Mouse (Mus musculus) left cerebral cortex, adult 8-10 months (tissue): ENCODE measurements around the gene Josd2. TPM values are rescaled to one million over a fixed set of nuclear protein-coding genes. Genes with fewer than 3 reads are reported as not detected.

Experiments
- DNase-seq, 2 experiments: peaks; one replicate each; pipeline ENCODE4 v3.0.0; 2022; ENCODE audit warnings: low spot score in 2 of 2
- total RNA-seq, 4 experiments: library from RNA; stranded (reverse); gene quantifications; 2 replicates each; pipeline ENCODE4 v1.2.4; 2022

The Josd2 gene
- total RNA-seq, 4 experiments from 2014 or later: 84.0 to 90.6 (median 87.5) TPM

DNA sequence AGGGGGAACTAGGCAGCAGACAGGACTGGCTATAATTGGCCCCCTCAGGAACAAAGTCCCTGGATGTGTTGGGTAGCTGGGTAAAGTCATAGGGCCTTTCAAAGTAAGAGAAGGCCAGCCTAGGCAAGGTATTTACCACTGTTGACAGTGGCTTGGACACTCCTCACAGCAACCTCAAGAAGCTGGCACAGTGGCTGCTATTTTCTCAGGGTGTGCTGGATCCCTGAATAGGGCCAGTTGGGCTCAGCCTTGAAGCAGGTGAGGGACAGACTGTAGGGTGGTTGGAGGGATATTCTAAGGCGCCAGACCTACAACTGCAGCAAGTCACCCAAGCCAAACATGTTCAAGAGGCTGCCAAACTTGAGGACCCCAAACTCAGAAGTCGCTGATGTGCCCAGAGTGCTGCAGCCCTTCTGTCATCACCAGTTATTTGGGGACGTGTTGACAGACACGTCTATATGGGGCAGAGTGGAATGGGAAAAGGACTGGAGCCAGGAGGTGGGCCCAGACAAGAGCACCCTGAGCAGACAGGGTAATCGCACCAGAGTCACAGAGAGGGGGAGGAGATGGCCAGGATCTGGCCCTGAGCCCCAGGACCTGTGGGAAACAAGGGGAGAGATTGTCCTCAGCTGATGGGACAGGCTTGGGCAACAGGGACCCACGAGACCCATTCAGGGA lies 4.2 kb downstream of the Josd2 start:
- peak in 1 of 2 experiments; percentile 42 for DNase-seq

GRCm38 (mm10) chr7:44472558-44472885 lies 4.7 kb downstream of the Josd2 start:
- no peak for DNase-seq

- DNase-seq: peak in 1 of 2 experiments; percentile 14
Measured at GRCm38 (mm10) chr7:44472961-44473646, 5.3 kb downstream of the Josd2 start.

DNA sequence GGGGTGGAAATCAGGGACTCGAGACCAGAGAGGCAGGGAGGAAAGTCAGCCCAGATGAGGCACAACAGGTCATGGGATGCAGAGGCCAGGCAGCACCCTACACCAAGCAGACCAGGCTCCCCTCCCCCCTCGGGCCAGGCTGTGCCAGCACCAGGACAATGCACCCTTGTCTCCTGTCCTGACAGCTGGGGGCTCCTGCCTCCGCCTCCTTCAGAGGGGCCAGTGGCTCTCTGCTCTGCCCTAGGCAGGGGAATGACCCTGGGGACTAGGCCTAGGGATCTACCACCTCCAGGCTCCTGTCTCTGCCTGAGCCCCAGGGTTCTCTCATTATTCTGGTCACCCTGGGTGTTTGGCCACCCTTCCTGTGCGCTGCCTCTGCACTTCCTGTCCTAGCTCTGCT lies 6.6 kb downstream of the Josd2 start:
- DNase-seq: peak in 1 of 2 experiments; percentile 92

GRCm38 (mm10) chr7:44475046-44475614 lies 7.3 kb downstream of the Josd2 start:
- peak in 1 of 2 experiments; percentile 16 for DNase-seq

- no peak for DNase-seq
Measured at GRCm38 (mm10) chr7:44482836-44483435, 15.2 kb downstream of the Josd2 start.

- peak in 1 of 2 experiments; percentile 4 for DNase-seq
Measured at GRCm38 (mm10) chr7:44484109-44484508, 16.3 kb downstream of the Josd2 start.

DNA sequence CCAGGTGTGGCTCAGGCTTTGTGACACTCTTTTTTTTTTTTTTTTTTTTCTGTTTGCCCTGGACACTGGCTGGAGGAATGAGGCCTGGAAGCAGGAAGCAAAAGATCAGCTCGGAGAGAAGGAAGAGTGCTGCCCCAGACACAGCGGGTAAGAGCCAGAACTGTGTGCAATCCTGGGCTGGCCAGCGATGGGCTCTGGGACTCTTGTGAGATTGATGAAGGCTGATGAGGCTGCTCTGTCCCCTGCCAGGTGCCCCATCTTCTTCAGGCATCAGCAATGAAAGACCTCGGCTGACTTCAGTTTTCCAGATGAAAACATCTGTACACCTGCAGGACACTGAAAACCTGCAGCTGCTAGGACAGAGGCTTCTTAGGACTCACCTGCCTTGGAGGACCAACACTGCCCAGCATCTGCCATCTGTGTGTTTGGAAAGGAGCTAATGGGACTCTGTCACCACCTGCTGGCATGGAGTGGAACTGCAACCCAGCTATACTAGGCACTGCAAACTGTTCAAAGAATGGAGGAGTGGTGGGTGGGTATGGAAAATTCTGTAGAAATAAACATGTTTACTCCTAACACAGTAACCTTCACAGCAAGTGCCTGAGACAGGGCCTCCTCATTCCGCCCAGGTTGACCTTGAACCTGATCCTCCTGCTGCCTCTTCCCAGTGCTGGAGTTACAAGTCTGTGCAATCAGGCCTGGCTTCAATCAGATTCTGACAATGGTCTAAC lies 17.2 kb downstream of the Josd2 start:
- DNase-seq: peak; percentile 61 to 82

DNA sequence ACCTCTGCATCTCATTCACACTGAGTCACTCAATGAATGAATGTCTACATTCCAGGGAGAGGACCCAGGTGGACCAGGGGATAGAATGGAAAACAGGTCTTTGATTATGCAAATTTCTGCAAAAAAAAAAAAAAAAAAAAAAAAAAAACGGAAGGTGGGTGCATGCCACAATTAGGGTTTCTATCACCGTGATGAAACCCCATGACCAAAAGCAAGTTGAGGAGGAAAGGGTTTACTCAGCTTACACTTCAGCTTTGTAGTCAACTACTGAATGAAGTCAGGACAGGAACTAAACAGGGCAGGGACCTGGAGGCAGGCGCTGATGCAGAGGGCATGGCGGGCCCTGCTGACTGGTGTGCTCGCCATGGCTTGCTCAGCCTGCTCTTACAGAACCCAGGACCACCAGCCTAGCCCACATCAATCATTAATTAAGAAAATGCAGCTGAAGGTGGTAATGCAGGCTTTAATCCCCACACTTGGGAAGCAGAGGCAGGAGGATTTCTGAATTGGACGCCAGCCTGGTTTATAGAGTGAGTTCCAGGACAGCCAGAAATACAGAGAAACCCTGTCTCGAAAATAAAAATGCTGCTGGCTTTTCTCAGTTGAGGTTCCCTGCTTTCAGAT lies 17.9 kb downstream of the Josd2 start:
- DNase-seq: peak in 1 of 2 experiments; percentile 4

DNA sequence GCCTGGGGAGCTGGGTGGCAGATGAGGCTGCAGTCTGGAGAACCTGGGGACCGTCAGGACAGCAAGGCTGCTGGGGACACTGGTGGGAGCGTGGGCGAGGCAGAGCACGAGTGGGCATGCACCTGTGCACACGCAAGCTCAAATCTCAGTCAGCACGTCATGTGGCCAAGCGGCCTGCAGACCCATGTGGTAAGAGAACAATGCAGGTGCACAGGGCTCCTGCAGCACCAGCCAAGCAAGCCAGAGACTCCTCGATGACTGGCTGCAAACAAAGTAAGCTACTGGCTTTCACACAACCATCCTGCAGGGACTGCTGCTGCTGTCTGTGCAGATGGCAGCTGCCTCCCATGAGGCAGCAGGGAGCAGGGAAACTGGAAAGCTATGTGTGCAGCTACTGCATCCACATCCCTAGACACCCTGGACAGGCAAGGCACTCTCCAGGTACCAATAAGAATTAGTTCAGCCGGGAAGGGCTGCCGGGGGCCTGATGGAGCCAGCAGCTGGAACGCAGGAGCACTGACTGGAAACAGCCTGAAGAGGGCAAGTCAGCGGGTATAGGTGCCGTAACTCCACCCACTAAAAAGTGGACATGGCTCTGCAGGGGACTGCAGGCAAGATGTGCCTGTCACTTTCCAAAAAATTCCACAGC lies 19.3 kb downstream of the Josd2 start:
- no peak for DNase-seq

DNA sequence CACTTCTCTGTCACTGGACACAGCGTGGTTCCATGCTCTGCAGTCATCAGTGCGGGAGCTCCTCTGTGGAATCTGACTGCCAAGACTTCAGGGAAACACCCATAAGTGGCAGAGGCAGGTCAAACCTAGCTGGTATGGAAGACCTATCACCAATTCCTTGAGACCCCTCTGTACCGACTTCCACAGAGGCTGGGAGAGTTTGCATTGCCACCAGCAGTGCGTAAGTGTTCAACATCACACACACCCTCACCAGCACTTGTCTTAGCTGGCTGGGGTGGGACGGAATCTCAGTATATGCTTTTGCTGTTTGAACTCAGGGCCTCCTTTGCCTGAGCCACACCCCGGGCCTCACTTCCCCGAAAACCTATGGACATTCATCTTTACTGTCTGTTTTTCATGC lies 20.2 kb downstream of the Josd2 start:
- no peak for DNase-seq

DNA sequence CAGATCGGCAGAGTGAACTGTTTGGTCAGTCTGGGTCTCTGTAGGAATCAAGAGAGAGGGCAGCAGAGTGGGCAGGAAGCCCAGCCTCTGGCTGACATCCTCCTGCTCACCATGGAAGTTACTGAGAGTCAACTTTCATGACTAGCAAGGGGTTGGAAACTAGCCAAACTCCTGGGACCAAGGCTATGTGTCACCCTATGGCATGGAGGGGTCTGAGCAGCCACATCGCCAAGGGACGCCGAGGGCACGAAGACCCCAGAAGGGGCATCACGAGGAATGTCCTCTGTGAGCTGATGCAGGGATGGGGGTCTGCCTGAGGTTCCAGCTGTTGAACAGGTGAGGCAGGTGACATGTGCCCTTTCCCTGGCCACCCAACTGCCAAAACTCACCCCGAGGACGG lies 20.8 kb downstream of the Josd2 start:
- DNase-seq: no peak

DNA sequence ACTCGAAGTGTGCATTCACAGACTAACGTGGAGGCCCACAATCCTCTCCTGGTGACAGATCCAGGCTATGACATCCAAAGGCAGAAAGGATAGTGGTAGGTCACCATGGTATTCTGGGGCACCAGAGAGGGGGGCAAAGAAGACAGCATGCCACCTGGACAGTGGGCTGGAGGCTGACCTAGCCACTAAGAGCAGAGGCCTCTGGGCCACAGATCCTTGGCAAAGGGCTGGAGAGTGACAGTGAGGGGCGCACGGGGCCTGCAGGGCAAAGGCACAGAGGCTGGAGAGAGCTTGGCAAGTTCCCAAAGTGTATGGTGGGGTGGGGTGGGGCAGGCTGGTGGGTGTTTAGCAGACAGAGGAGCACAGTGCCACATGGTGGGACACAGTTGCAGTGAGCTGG lies 22.5 kb downstream of the Josd2 start:
- no peak for DNase-seq

DNA sequence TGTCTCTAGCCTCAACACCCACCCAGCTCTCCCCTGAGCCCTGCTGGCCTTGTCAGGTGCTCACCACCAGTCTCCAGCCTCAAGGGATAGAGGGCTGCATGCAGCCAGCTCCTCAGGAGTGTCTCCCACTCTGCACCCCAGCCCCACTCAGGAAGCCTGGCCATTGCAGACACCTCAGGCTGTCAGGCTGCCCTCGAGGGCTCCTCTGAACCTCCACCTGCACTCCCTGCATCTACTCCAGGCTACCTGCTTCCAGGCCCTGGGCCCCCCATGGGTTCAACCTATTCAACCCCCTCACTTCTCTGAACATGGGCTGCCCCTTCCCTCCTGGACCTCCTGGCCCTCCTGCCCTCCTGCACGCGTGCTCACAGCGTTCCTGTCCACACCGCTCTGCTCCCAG lies 23.6 kb downstream of the Josd2 start:
- no peak for DNase-seq

DNA sequence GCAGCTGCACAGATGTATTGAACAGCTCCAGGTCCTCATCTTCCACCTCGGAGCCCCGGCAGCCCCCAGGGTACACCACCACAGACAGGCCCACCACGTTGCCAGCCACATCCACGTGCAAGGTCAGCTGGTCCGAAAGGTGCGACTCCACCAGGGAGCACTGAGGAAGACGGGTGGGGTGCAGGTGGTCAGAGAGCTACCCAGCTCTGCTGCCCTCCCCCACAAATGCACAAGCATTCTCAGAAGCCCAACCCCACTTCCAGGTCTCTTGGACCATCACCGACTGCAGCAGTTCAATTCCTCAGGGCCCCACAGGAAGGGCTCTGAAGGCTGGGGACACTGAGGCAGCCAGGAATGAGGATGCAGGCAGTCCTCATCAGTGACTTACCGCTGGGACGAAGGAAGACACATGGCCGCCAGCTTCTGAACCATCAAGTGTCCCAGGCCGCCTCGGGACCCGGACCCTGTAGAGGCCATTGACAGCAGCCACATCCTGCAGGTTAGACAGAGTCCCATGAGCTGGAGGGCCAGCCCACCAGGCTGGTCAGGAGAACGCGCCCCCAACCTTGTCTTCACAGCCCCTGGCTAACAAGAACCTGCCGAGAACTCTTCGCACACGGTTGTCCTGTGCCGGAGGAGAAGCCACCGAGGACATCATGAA lies 24.5 kb downstream of the Josd2 start:
- no peak for DNase-seq

DNA sequence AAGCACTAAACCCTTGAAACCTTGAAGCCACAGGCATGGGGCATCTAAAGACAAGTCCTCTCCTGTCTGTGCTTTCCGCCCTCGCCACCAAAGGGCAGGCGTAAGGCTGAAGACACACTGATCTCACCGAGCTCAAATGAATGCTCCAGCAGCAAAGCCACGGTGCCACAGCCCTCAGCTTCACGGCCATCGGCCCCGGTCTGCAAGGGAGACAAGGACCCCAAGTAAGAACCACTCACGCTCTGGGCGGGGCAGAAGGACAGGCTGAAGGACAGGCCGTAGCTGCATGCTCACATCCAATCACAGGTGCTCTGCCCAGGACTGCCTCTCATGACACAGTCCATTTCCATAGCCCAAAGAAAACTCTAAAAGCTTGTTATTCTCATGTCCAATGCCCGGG lies 26.9 kb downstream of the Josd2 start:
- DNase-seq: no peak

DNA sequence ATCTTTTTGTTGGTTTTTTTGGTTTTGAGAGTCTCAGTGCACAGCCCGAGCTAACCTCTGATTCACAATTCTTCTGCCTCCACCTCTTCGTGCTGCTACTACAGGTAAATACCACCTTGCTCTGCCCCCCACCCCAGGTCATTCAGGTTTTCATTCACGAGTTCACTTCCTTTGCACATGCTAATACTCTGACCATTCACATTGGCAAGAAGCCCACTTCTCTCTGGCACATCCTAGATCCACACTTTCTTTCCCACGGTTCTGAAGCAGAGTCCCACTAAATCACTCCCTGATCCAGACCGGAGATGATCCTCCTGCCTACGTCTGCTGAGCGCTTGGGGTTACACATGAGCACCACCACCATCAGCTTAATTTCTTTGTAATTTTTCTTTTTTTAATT lies 27.3 kb downstream of the Josd2 start:
- no peak for DNase-seq

DNA sequence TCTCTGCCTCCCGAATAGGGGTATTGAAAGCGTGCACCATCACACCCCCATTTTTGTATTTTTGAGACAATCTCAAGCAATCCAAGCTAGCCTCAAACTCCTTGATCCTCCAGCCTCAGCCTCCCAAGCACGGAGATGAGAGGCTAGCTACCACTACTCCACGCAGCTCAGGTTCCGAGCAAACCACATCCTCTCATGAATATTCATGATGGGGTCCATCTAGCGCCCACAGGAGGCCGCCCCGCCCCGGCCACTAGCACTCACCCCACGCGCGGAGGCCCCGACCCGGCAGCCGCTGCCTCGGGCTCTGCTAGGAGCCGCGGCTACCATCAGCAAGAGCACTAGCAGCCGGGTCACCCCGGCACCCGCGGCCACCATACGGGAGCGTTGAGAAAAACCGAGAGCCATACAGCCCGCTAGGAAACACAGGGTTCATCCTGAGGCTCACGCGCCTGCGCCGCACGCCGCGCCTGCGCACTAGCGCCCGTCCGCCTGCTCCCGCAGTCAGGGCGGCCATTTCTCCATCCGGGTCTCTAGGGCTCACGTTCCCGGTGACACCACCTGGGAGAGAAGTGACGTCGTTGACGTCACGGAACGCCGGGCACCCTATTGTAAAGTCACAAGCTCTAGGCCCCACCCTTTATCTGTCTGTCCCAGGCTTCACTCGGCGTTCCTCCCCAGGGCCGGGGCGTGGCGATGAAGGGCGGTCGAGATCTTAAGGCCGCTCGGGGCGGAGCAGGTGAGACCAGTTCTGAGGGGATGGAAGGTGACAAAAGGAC lies 28.4 kb downstream of the Josd2 start, which contains the start of the genes Emc10 and Fam71e1:
Emc10 (minus strand) TSS at position 538 of the 779 bp plus-strand sequence.
Fam71e1 (plus strand) TSS at position 590 of the 779 bp plus-strand sequence.
- peak; percentile 97 to 99 for DNase-seq

- no peak for DNase-seq
Measured at GRCm38 (mm10) chr7:44496771-44497109, 29.0 kb downstream of the Josd2 start.
